Mouse (Mus musculus) hindbrain, embryonic 13.5 days (tissue): Measurements from ENCODE around the gene Reg4. TPM values are rescaled to one million over a fixed set of nuclear protein-coding genes. Genes with fewer than 3 reads are reported as not detected.
A peak's percentile ranks its signal among the peaks of the same experiment; 100 is the strongest.

Experiments
- ATAC-seq: fragments of 200-750 bp; cut with Nextera tagmentation; 2 replicates; pipeline ENCODE4 v1.8.0; 2017; ENCODE audit warnings: moderate TSS enrichment; ENCODE audit not compliant: low FRiP score
- H3K27ac ChIP-seq: fragments of 300-500 bp; sonication (generic); 2 replicates; pipeline ENCODE4 v1.5.1; 2015; ENCODE audit warnings: inconsistent platforms, mild to moderate bottlenecking, moderate library complexity
- H3K27me3 ChIP-seq: fragments of 300-500 bp; sonication (generic); 2 replicates; pipeline ENCODE4 v1.6.1; 2015; ENCODE audit warnings: mild to moderate bottlenecking, inconsistent platforms
- H3K36me3 ChIP-seq: fragments of 300-500 bp; sonication (generic); 2 replicates; pipeline ENCODE4 v1.6.1; 2015; ENCODE audit warnings: mild to moderate bottlenecking, inconsistent platforms
- H3K4me1 ChIP-seq: fragments of 300-500 bp; sonication (generic); replicated peaks from 2 replicates; pipeline ENCODE4 v1.6.1; 2015; ENCODE audit warnings: inconsistent platforms
- H3K4me2 ChIP-seq: fragments of 300-500 bp; sonication (generic); 2 replicates; pipeline ENCODE4 v1.6.1; 2015; ENCODE audit warnings: inconsistent platforms, mild to moderate bottlenecking, moderate library complexity
- H3K4me3 ChIP-seq: fragments of 300-500 bp; sonication (generic); 2 replicates; pipeline ENCODE4 v1.5.1; 2015; ENCODE audit warnings: mild to moderate bottlenecking, inconsistent platforms
- H3K9ac ChIP-seq: fragments of 300-500 bp; sonication (generic); 2 replicates; pipeline ENCODE4 v1.6.1; 2015; ENCODE audit warnings: mild to moderate bottlenecking, inconsistent platforms
- H3K9me3 ChIP-seq: fragments of 300-500 bp; sonication (generic); 2 replicates; pipeline ENCODE4 v1.6.1; 2016; ENCODE audit warnings: inconsistent platforms
- WGBS: fragments of 180-500 bp; shearing (Covaris S2); methylation state at CpG from one replicate; pipeline ENCODE4 v1.1.7; 2015; 5-methylcytosine and 5-hydroxymethylcytosine counted together
- polyA plus RNA-seq: library from polyadenylated mRNA; unstranded; fragments of >200 nt; fragmentation: Nextera tagmentation; extraction: Ambion mirVana; gene quantifications from 2 replicates; pipeline ENCODE4 v1.2.1, GENCODE M21; 2015

Gene Reg4
- polyA plus RNA-seq, 1 experiment from 2014 or later = not detected

DNA sequence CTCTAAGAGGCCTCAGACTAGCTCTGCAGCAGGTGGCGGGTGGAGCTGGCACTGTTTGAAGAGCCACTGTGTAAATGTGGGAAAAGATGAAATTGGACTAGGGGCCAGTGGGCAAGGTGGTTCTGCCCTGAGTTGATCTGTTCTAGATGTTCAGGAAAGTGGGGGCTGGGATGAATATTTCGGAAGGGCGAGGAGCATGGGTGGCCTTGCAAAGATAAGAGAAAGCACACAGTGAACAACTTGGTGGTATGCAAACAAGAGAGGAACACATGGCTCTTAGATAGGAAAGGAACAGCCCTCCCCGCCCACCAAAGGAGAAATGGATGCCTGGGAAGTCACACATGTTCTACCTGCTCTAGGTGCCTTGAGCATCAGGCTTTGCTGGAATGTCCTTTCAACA, 39.5 kb downstream of the Reg4 start:
- H3K27me3 ChIP-seq = no peaks in the 10 kb centered on the region
- 96% methylated on average over 4 of the region's 4 CpGs for WGBS
- H3K9me3 ChIP-seq = no peaks in the 10 kb centered on the region
- H3K36me3 ChIP-seq = no peaks in the 10 kb centered on the region
- H3K4me3 ChIP-seq = no peak overlapping the region
- H3K4me1 ChIP-seq = no peaks in the 10 kb centered on the region
- no peak overlapping the region for H3K27ac ChIP-seq
- no peak overlapping the region for H3K4me2 ChIP-seq
- H3K9ac ChIP-seq = no peak overlapping the region
- no peak for ATAC-seq

GRCm38 (mm10) chr3:98262133-98262532, 40.2 kb downstream of the Reg4 start:
- no peak overlapping the region for H3K4me3 ChIP-seq
- 0 out of 2 replicates have a peak, but pooled peaks cover 2% of the 10 kb centered on the region for H3K4me1 ChIP-seq
- no peaks in the 10 kb centered on the region for H3K27me3 ChIP-seq
- no peak for ATAC-seq
- no peak overlapping the region for H3K4me2 ChIP-seq
- no peaks in the 10 kb centered on the region for H3K36me3 ChIP-seq
- H3K27ac ChIP-seq = no peak overlapping the region
- 97% methylated on average over 2 of the region's 2 CpGs for WGBS
- no peaks in the 10 kb centered on the region for H3K9me3 ChIP-seq
- no peak overlapping the region for H3K9ac ChIP-seq

DNA sequence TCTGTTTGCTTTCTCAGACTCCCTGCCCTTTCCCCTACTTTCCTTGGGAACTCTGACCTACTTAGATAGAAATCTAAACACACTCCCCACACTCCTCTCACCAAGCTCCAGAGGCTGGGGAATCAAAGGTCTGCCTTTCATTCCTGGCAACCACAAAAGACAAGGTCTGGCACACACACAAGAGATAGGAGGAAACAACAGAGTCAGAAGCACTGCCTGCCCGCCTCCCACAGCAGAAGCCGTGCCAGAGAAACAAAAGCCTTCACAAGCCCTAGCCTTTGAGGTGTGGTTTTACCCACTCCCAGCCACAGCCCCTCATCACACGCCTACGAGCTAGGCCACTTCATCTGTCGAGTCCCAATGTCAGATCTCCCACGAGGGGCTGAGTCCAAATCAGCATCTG, 45.3 kb downstream of the Reg4 start:
- Histone ChIP-seq H3K27me3 (no peaks in the 10 kb centered on the region), H3K9me3 (no peaks in the 10 kb centered on the region), H3K4me3 (no peak overlapping the region), H3K27ac (peak overlapping the region; percentile 44), H3K9ac (no peak overlapping the region), H3K4me1 (peaks cover 9% of the 10 kb centered on the region), H3K36me3 (no peaks in the 10 kb centered on the region), H3K4me2 (no peak overlapping the region)
- peak; percentile 73 for ATAC-seq
- 23% methylated on average over 6 of the region's 6 CpGs for WGBS

DNA sequence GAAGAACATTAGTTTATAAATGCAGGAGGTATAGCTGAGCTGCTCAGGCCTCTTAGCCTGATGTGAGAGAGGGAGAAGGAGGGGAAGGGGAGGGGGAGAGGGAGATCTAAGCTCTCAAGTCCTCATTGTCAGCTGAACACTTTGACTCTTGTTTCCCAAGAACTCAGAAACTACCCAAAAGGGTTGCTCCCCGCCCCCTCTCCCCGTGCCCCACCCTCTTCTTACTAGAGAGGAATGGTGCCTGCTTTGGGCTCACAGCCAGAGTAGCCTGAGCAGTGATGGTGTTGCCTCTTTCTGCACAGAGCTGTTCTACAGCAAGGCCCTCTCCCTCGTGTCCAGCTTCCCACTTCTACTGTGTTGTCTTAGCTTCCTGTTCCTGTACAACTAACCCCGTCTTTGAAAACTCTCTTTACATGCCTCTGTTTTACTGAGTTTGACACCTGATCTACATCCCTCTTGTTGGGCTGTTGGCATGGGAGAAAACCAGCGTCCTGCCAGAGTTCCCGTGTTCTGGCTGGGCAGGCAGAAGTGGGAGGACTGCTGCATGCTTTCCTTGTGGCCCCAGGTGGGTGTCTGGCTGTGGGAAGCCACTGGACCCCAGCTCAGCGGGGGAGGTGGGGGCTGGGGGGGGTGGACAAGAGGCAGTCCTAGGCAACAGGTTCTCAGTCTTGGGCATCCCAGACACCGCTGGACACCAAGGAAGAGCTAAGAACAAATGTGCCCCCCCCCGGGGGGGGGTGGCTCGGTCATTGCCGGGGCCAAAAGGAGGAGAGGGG, 51.9 kb downstream of the Reg4 start:
- H3K4me1 ChIP-seq = 0 out of 2 replicates have a peak, but pooled peaks cover 5% of the 10 kb centered on the region
- H3K9ac ChIP-seq = no peak overlapping the region
- H3K27ac ChIP-seq = no peak overlapping the region
- no peaks in the 10 kb centered on the region for H3K9me3 ChIP-seq
- H3K27me3 ChIP-seq = no peaks in the 10 kb centered on the region
- WGBS = 59% methylated on average over 11 of the region's 11 CpGs
- H3K4me2 ChIP-seq = no peak overlapping the region
- H3K36me3 ChIP-seq = no peaks in the 10 kb centered on the region
- no peak overlapping the region for H3K4me3 ChIP-seq
- ATAC-seq = no peak

DNA sequence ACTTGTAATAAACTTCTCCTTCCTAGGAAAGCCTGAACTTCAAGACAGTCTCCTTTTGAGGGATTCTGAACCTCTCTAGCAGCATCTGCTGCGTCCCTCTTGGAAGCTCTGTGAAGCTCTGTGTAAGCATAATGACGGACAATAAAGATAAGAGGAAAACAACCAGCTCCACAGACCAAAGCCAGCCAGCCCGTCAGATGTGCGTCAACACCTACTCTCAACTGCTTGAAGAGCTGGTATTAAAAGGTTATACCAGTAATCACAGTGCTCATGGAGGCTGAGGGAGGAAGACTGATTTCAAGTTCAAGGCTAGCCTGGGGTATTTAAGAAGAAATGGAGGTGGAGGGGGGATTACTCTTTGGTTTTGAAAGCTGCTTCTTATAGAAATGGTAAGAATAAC, 57.7 kb downstream of the Reg4 start:
- Histone ChIP-seq H3K9me3 (no peaks in the 10 kb centered on the region), H3K4me3 (no peak overlapping the region), H3K4me2 (no peak overlapping the region), H3K36me3 (no peaks in the 10 kb centered on the region), H3K4me1 (0 out of 2 replicates have a peak, but pooled peaks cover 5% of the 10 kb centered on the region), H3K9ac (no peak overlapping the region), H3K27ac (no peak overlapping the region), H3K27me3 (no peaks in the 10 kb centered on the region)
- ATAC-seq = no peak
- 87% methylated on average over 4 of the region's 4 CpGs for WGBS

GRCm38 (mm10) chr3:98280204-98280932, 58.4 kb downstream of the Reg4 start, which contains the start of gene Hmgcs2:
TSS of gene Hmgcs2 (plus strand) at chr3:98280435.
- Histone ChIP-seq H3K4me2 (0 out of 2 replicates have a peak within 1 kb of the TSS, but pooled peaks have one; percentile 15), H3K9me3 (no peaks in the 10 kb centered on the region), H3K27ac (no peak within 1 kb of the TSS), H3K27me3 (no peaks in the 10 kb centered on the region), H3K4me1 (0 out of 2 replicates have a peak, but pooled peaks cover 5% of the 10 kb centered on the region), H3K9ac (no peak within 1 kb of the TSS), H3K36me3 (no peaks in the 10 kb centered on the region), H3K4me3 (no peak within 1 kb of the TSS)
- 67% methylated on average over 14 of the region's 14 CpGs for WGBS
- ATAC-seq = peak; percentile 65

- Histone ChIP-seq H3K4me2 (0 out of 2 replicates have a peak overlapping the region, but pooled peaks have one; percentile 15), H3K4me3 (no peak overlapping the region)
Observed at GRCm38 (mm10) chr3:98280933-98281678, 59.1 kb downstream of the Reg4 start.

GRCm38 (mm10) chr3:98282422-98282821, 60.5 kb downstream of the Reg4 start:
- H3K4me3 ChIP-seq = no peak overlapping the region
- no peak for ATAC-seq
- no peak overlapping the region for H3K4me2 ChIP-seq
- 0 out of 2 replicates have a peak, but pooled peaks cover 5% of the 10 kb centered on the region for H3K4me1 ChIP-seq
- no peaks in the 10 kb centered on the region for H3K36me3 ChIP-seq
- 92% methylated on average over 8 of the region's 8 CpGs for WGBS
- no peak overlapping the region for H3K9ac ChIP-seq
- H3K27me3 ChIP-seq = no peaks in the 10 kb centered on the region
- H3K27ac ChIP-seq = no peak overlapping the region
- H3K9me3 ChIP-seq = no peaks in the 10 kb centered on the region

More at GRCm38 (mm10) chr3:98280933-98281678, 59.1 kb downstream of the Reg4 start:
- peak; percentile 91 for ATAC-seq
- no peaks in the 10 kb centered on the region for H3K9me3 ChIP-seq
- H3K27me3 ChIP-seq = no peaks in the 10 kb centered on the region
- H3K36me3 ChIP-seq = no peaks in the 10 kb centered on the region
- 0 out of 2 replicates have a peak, but pooled peaks cover 5% of the 10 kb centered on the region for H3K4me1 ChIP-seq
- no peak overlapping the region for H3K9ac ChIP-seq
- H3K27ac ChIP-seq = no peak overlapping the region
- WGBS = 48% methylated on average over 12 of the region's 12 CpGs

DNA sequence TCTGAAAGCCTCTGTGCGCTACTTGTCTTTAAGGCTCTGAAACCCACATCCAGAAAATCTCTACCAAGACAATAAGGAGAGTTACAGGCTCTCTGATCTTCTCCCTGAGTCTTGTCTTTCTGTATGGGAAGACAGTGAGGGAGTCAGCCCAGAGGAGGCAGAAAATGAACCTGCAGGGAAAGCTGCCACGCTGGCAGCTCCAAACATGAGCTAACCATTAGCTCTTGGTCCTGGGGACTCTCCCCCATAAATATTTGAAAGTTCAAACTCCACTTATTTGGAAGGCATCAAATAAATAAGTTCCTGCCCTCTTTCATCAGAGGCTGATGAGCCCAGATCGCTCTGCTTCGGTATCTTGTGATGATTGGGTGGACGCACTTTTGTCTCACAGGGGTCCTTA, 61.2 kb downstream of the Reg4 start:
- H3K27ac ChIP-seq = no peak overlapping the region
- H3K27me3 ChIP-seq = no peaks in the 10 kb centered on the region
- H3K4me3 ChIP-seq = no peak overlapping the region
- H3K4me1 ChIP-seq = 0 out of 2 replicates have a peak, but pooled peaks cover 5% of the 10 kb centered on the region
- no peak overlapping the region for H3K9ac ChIP-seq
- no peaks in the 10 kb centered on the region for H3K36me3 ChIP-seq
- 91% methylated on average over 5 of the region's 5 CpGs for WGBS
- no peak for ATAC-seq
- H3K9me3 ChIP-seq = no peaks in the 10 kb centered on the region
- H3K4me2 ChIP-seq = no peak overlapping the region

Other genes starting within 250 kb of the Reg4 start
- 11.1 and 12.0 TPM in 2 replicates for gene Notch2, start 208.6 kb upstream of the Reg4 start, polyA plus RNA-seq
- gene Adam30, start 61.5 kb upstream of the Reg4 start, polyA plus RNA-seq = 0.05 TPM in 1 of 2 replicates, not detected in the other
- 15.6 and 16.6 TPM in 2 replicates for gene Hmgcs2, start 58.3 kb downstream of the Reg4 start, polyA plus RNA-seq
- 156 and 187 TPM in 2 replicates for gene Phgdh, start 117.8 kb downstream of the Reg4 start, polyA plus RNA-seq
- gene Zfp697, start 160.3 kb downstream of the Reg4 start, polyA plus RNA-seq = 15.9 and 16.6 TPM in 2 replicates
- 0.19 and 0.26 TPM in 2 replicates for gene Gm4450, start 235.0 kb downstream of the Reg4 start, polyA plus RNA-seq